Mouse (Mus musculus): ENCODE data around the gene Tgfbi. TPM values are rescaled to one million over a fixed set of nuclear protein-coding genes. Genes with fewer than 3 reads are reported as not detected.

The Tgfbi gene
- polyA plus RNA-seq, 1 experiment from 2014 or later: 9.7 TPM

- H3K4me1 ChIP-seq (replicated peaks): peaks cover 4% of the 10 kb centered on the region; the same call in 1 of the 2 replicates
- H3K36me3 ChIP-seq (replicated peaks): no peaks in the 10 kb centered on the region
- no peaks in the 10 kb centered on the region for H3K9me3 ChIP-seq (replicated peaks)
- H3K9ac ChIP-seq: no peak overlapping the region
- no peak overlapping the region for H3K27ac ChIP-seq (replicated peaks)
- ATAC-seq (ENCODE audit: insufficient read depth): no peak
- WGBS (ENCODE audit: insufficient replicate concordance): 8% methylated on average over 6 of the region's 6 CpGs
- H3K4me2 ChIP-seq: no peak overlapping the region
- H3K27me3 ChIP-seq: no peaks in the 10 kb centered on the region
- no peak overlapping the region for H3K4me3 ChIP-seq (replicated peaks)
These were observed 27.3 kb upstream of the Tgfbi start for GRCm38 (mm10) chr13:56581961-56582434.

- 54% methylated on average over 3 of the region's 3 CpGs for WGBS (ENCODE audit: insufficient replicate concordance)
- no peaks in the 10 kb centered on the region for H3K27me3 ChIP-seq
- H3K36me3 ChIP-seq (replicated peaks): no peaks in the 10 kb centered on the region
- H3K4me3 ChIP-seq (replicated peaks): no peak overlapping the region
- H3K4me1 ChIP-seq (replicated peaks): peaks cover 4% of the 10 kb centered on the region; the same call in 1 of the 2 replicates
- no peak overlapping the region for H3K4me2 ChIP-seq
- no peak for ATAC-seq (ENCODE audit: insufficient read depth)
- H3K27ac ChIP-seq (replicated peaks): no peak overlapping the region
- no peak overlapping the region for H3K9ac ChIP-seq
- H3K9me3 ChIP-seq (replicated peaks): no peaks in the 10 kb centered on the region
These were observed 26.6 kb upstream of the Tgfbi start for GRCm38 (mm10) chr13:56582720-56583119.

GRCm38 (mm10) chr13:56586046-56586445 lies 23.3 kb upstream of the Tgfbi start:
- no peaks in the 10 kb centered on the region for H3K36me3 ChIP-seq (replicated peaks)
- no peak overlapping the region for H3K4me3 ChIP-seq (replicated peaks)
- H3K27me3 ChIP-seq: no peaks in the 10 kb centered on the region
- no peak overlapping the region for H3K9ac ChIP-seq
- H3K4me1 ChIP-seq (replicated peaks): peaks cover 4% of the 10 kb centered on the region
- no peak for ATAC-seq (ENCODE audit: insufficient read depth)
- no peak overlapping the region for H3K27ac ChIP-seq (replicated peaks)
- 53% methylated on average over 3 of the region's 3 CpGs for WGBS (ENCODE audit: insufficient replicate concordance)
- no peak overlapping the region for H3K4me2 ChIP-seq
- H3K9me3 ChIP-seq (replicated peaks): no peaks in the 10 kb centered on the region

GRCm38 (mm10) chr13:56588454-56589117 lies 20.7 kb upstream of the Tgfbi start:
- no peaks in the 10 kb centered on the region for H3K27me3 ChIP-seq
- H3K9ac ChIP-seq: no peak overlapping the region
- H3K4me1 ChIP-seq (replicated peaks): no peaks in the 10 kb centered on the region; the same call in 1 of the 2 replicates
- 59% methylated on average over 14 of the region's 14 CpGs for WGBS (ENCODE audit: insufficient replicate concordance)
- H3K36me3 ChIP-seq (replicated peaks): no peaks in the 10 kb centered on the region
- ATAC-seq (ENCODE audit: insufficient read depth): no peak
- no peak overlapping the region for H3K4me2 ChIP-seq
- no peak overlapping the region for H3K4me3 ChIP-seq (replicated peaks)
- no peak overlapping the region for H3K27ac ChIP-seq (replicated peaks)
- no peaks in the 10 kb centered on the region for H3K9me3 ChIP-seq (replicated peaks)

GRCm38 (mm10) chr13:56590202-56590601 lies 19.1 kb upstream of the Tgfbi start:
- Histone ChIP-seq H3K9me3 (replicated peaks) (no peaks in the 10 kb centered on the region), H3K27me3 (no peaks in the 10 kb centered on the region), H3K4me3 (replicated peaks) (no peak overlapping the region), H3K36me3 (replicated peaks) (no peaks in the 10 kb centered on the region), H3K27ac (replicated peaks) (no peak overlapping the region), H3K4me2 (no peak overlapping the region), H3K4me1 (replicated peaks) (no peaks in the 10 kb centered on the region; the same call in 1 of the 2 replicates), H3K9ac (no peak overlapping the region)
- 74% methylated on average over 5 of the region's 5 CpGs for WGBS (ENCODE audit: insufficient replicate concordance)
- no peak for ATAC-seq (ENCODE audit: insufficient read depth)

GRCm38 (mm10) chr13:56591191-56591590 lies 18.1 kb upstream of the Tgfbi start:
- ATAC-seq (ENCODE audit: insufficient read depth): no peak

GRCm38 (mm10) chr13:56591939-56592338 lies 17.4 kb upstream of the Tgfbi start:
- no peaks in the 10 kb centered on the region; the same call in 1 of the 2 replicates for H3K4me1 ChIP-seq (replicated peaks)
- H3K9me3 ChIP-seq (replicated peaks): no peaks in the 10 kb centered on the region
- no peaks in the 10 kb centered on the region for H3K27me3 ChIP-seq
- H3K4me3 ChIP-seq (replicated peaks): no peak overlapping the region
- H3K36me3 ChIP-seq (replicated peaks): no peaks in the 10 kb centered on the region
- H3K4me2 ChIP-seq: no peak overlapping the region
- H3K27ac ChIP-seq (replicated peaks): no peak overlapping the region
- ATAC-seq (ENCODE audit: insufficient read depth): no peak
- 38% methylated on average over 2 of the region's 2 CpGs for WGBS (ENCODE audit: insufficient replicate concordance)
- H3K9ac ChIP-seq: no peak overlapping the region

More at GRCm38 (mm10) chr13:56591191-56591590, 18.1 kb upstream of the Tgfbi start:
- Histone ChIP-seq H3K4me3 (replicated peaks) (no peak overlapping the region), H3K36me3 (replicated peaks) (no peaks in the 10 kb centered on the region), H3K4me2 (no peak overlapping the region), H3K4me1 (replicated peaks) (no peaks in the 10 kb centered on the region; the same call in 1 of the 2 replicates), H3K27ac (replicated peaks) (no peak overlapping the region), H3K9ac (no peak overlapping the region), H3K27me3 (no peaks in the 10 kb centered on the region), H3K9me3 (replicated peaks) (no peaks in the 10 kb centered on the region)
- 70% methylated on average over 8 of the region's 8 CpGs for WGBS (ENCODE audit: insufficient replicate concordance)

GRCm38 (mm10) chr13:56593196-56593595 lies 16.1 kb upstream of the Tgfbi start:
- Histone ChIP-seq H3K4me3 (replicated peaks) (no peak overlapping the region), H3K9me3 (replicated peaks) (no peaks in the 10 kb centered on the region), H3K27ac (replicated peaks) (no peak overlapping the region), H3K4me2 (no peak overlapping the region), H3K4me1 (replicated peaks) (no peaks in the 10 kb centered on the region; the same call in 1 of the 2 replicates), H3K36me3 (replicated peaks) (no peaks in the 10 kb centered on the region), H3K9ac (no peak overlapping the region), H3K27me3 (no peaks in the 10 kb centered on the region)
- no peak for ATAC-seq (ENCODE audit: insufficient read depth)
- 33% methylated on average over 5 of the region's 5 CpGs for WGBS (ENCODE audit: insufficient replicate concordance)

GRCm38 (mm10) chr13:56593961-56594391 lies 15.3 kb upstream of the Tgfbi start:
- WGBS (ENCODE audit: insufficient replicate concordance): 56% methylated on average over 7 of the region's 7 CpGs
- Histone ChIP-seq H3K27ac (replicated peaks) (no peak overlapping the region), H3K9ac (no peak overlapping the region), H3K36me3 (replicated peaks) (no peaks in the 10 kb centered on the region), H3K9me3 (replicated peaks) (no peaks in the 10 kb centered on the region), H3K4me3 (replicated peaks) (no peak overlapping the region), H3K4me2 (no peak overlapping the region), H3K27me3 (no peaks in the 10 kb centered on the region), H3K4me1 (replicated peaks) (no peaks in the 10 kb centered on the region; the same call in 1 of the 2 replicates)
- ATAC-seq (ENCODE audit: insufficient read depth): no peak

- Histone ChIP-seq H3K9me3 (replicated peaks) (no peaks in the 10 kb centered on the region), H3K4me1 (replicated peaks) (no peaks in the 10 kb centered on the region), H3K4me2 (no peak overlapping the region), H3K27ac (replicated peaks) (no peak overlapping the region), H3K36me3 (replicated peaks) (no peaks in the 10 kb centered on the region), H3K27me3 (no peaks in the 10 kb centered on the region), H3K9ac (no peak overlapping the region), H3K4me3 (replicated peaks) (no peak overlapping the region)
- WGBS (ENCODE audit: insufficient replicate concordance): 57% methylated on average over 8 of the region's 8 CpGs
- ATAC-seq (ENCODE audit: insufficient read depth): no peak
These were observed 14.1 kb upstream of the Tgfbi start for GRCm38 (mm10) chr13:56595246-56595645.

GRCm38 (mm10) chr13:56597296-56597695 lies 12.0 kb upstream of the Tgfbi start:
- Histone ChIP-seq H3K36me3 (replicated peaks) (no peaks in the 10 kb centered on the region), H3K27me3 (no peaks in the 10 kb centered on the region), H3K4me2 (no peak overlapping the region), H3K9ac (no peak overlapping the region), H3K4me3 (replicated peaks) (no peak overlapping the region), H3K9me3 (replicated peaks) (no peaks in the 10 kb centered on the region), H3K4me1 (replicated peaks) (no peaks in the 10 kb centered on the region), H3K27ac (replicated peaks) (no peak overlapping the region)
- 71% methylated on average over 4 of the region's 4 CpGs for WGBS (ENCODE audit: insufficient replicate concordance)
- no peak for ATAC-seq (ENCODE audit: insufficient read depth)

All from liver, embryonic 15.5 days (tissue).